Mouse (Mus musculus): ENCODE measurements at regions not wholly inside any gene's neighbourhood (a gene's known extent, or its start where the extent isn't known, plus 50 kb on each side); places are given as distances from the start of the nearest gene placed in this dataset.

GRCm38 (mm10) chr8:87218956-87219482, 253.4 kb downstream of the Cbln1 start:
- TF ChIP-seq EP300 (IDR thresholded peaks at IDR 0.05; ENCODE audit: low read depth in 1 of 2, low read length in 2 of 2) (no peak), UBTF (IDR thresholded peaks at IDR 0.05; ENCODE audit: borderline replicate concordance, insufficient read depth, low read depth, low read length) (no peak), ZC3H11A (IDR thresholded peaks at IDR 0.05; ENCODE audit: low read depth, low read length) (no peak), CTCF (IDR thresholded peaks at IDR 0.05 in 2 of 3, conservative IDR thresholded peaks at IDR 0.05 in 1 of 3; ENCODE audit: control insufficient read depth in 1 of 3, insufficient read depth in 1 of 3, low read depth in 2 of 3, low read length in 3 of 3, poor library complexity in 1 of 3, severe bottlenecking in 1 of 3) (peak in 1 of 3 experiments; percentile 16; a peak in 1 of 6 replicates), E2F4 (IDR thresholded peaks at IDR 0.05; ENCODE audit: borderline replicate concordance, low read depth, low read length) (no peak), TBP (IDR thresholded peaks at IDR 0.05; ENCODE audit: low read depth, low read length) (no peak), USF1 (IDR thresholded peaks at IDR 0.05; ENCODE audit: low read depth, low read length) (no peak), GATA1 (IDR thresholded peaks at IDR 0.05; ENCODE audit: low read depth, low read length) (no peak), POLR2A (IDR thresholded peaks at IDR 0.05; ENCODE audit: control insufficient read depth in 1 of 2, insufficient read depth in 1 of 2, low read depth in 1 of 2, low read length in 2 of 2, poor library complexity in 1 of 2) (no peak)
